Comparison of ENCODE assay signal across 8 mouse cellular contexts in genomic region chr1:180330707-180331545, GRCm38 (mm10). TPM values are rescaled to one million over a fixed set of nuclear protein-coding genes. Genes with fewer than 3 reads are reported as not detected.
DNase-seq lines count a peak whose midpoint lies in the region; ATAC-seq and TF ChIP-seq lines count a peak whose summit lies in the region.

No protein-coding gene starts in this region.

- peak overlapping the region; percentile 61 for H3K4me3 ChIP-seq in erythroblast, embryonic 14.5 days (replicated peaks)
- peak overlapping the region; percentile 85 for H3K4me3 ChIP-seq in embryonic facial prominence, embryonic 10.5 days
- H3K4me3 ChIP-seq in limb, embryonic 11.5 days (ENCODE audit: low read depth, low read length) = peak overlapping the region; percentile 74
- H3K4me3 ChIP-seq in midbrain, embryonic 16.5 days (ENCODE audit: low read depth, low read length) = peak overlapping the region; percentile 67
- H3K4me3 ChIP-seq in thymus, adult 2 months (ENCODE audit: control insufficient read depth, insufficient read depth, low read length) = peak overlapping the region; percentile 92

- H3K4me1 ChIP-seq in erythroblast, embryonic 14.5 days (ENCODE audit: control insufficient read depth) = peaks cover 34% of the 10 kb centered on the region
- H3K4me1 ChIP-seq in embryonic facial prominence, embryonic 10.5 days = peaks cover 66% of the 10 kb centered on the region
- peaks cover 20% of the 10 kb centered on the region for H3K4me1 ChIP-seq in limb, embryonic 11.5 days (ENCODE audit: control insufficient read depth, insufficient read depth, low read length)
- peaks cover 28% of the 10 kb centered on the region for H3K4me1 ChIP-seq in midbrain, embryonic 16.5 days (ENCODE audit: control insufficient read depth, insufficient read depth, low read length)
- peaks cover 38% of the 10 kb centered on the region for H3K4me1 ChIP-seq in thymus, adult 2 months (replicated peaks; ENCODE audit: control insufficient read depth, insufficient read depth, low read length)

- no peaks in the 10 kb centered on the region for H3K36me3 ChIP-seq in erythroblast, embryonic 14.5 days (ENCODE audit: control insufficient read depth)
- peaks cover 20% of the 10 kb centered on the region for H3K36me3 ChIP-seq in embryonic facial prominence, embryonic 10.5 days (replicated peaks)
- peaks cover 2% of the 10 kb centered on the region; the same call in 1 of the 2 replicates for H3K36me3 ChIP-seq in limb, embryonic 11.5 days (ENCODE audit: control insufficient read depth, insufficient read depth, low read length)
- no peaks in the 10 kb centered on the region for H3K36me3 ChIP-seq in midbrain, embryonic 16.5 days (ENCODE audit: control insufficient read depth, insufficient read depth, low read length)
- peaks cover 26% of the 10 kb centered on the region for H3K36me3 ChIP-seq in thymus, adult 2 months (ENCODE audit: control insufficient read depth, insufficient read depth, low read length)

- H3K4me2 ChIP-seq in limb, embryonic 11.5 days (ENCODE audit: low read depth, severe bottlenecking) = peak overlapping the region; percentile 99
- peak overlapping the region; percentile 100 for H3K4me2 ChIP-seq in midbrain, embryonic 16.5 days (ENCODE audit: low read length)

- 0 out of 2 replicates have a peak, but pooled peaks have one; percentile 16 for TF ChIP-seq CTCF in thymus, adult 2 months (IDR thresholded peaks at IDR 0.05; ENCODE audit: borderline replicate concordance, control insufficient read depth, extremely low read depth, insufficient read depth, low read length, poor library complexity)

- WGBS in embryonic facial prominence, embryonic 10.5 days = under 1% methylated on average over 58 of the region's 58 CpGs
- under 1% methylated on average over 56 of the region's 58 CpGs for WGBS in limb, embryonic 11.5 days
- WGBS in midbrain, embryonic 16.5 days = under 1% methylated on average over 58 of the region's 58 CpGs
- WGBS in thymus, adult 2 months = under 1% methylated on average over 58 of the region's 58 CpGs

- peak; percentile 41 for DNase-seq in ZHBTc4 (ENCODE audit: low read depth, low spot score)
- peak; percentile 78 for DNase-seq in embryonic facial prominence, embryonic 10.5 days (ENCODE audit: low spot score)
- DNase-seq in heart, postnatal 14 days = peak; percentile 62 to 63
- peak; percentile 71 for DNase-seq in limb, embryonic 11.5 days (ENCODE audit: low spot score)
- peak; percentile 59 for DNase-seq in thymus, adult 2 months

- intact Hi-C loops in heart, postnatal 14 days (cut with DNase I) = loop anchor here (5.0 kb wide), 2 partner anchors 36 to 91 kb away; no protein-coding TSS in a partner anchor

- peaks cover 60% of the 10 kb centered on the region for H3K27me3 ChIP-seq in erythroblast, embryonic 14.5 days (ENCODE audit: control insufficient read depth)
- peaks cover 43% of the 10 kb centered on the region for H3K27me3 ChIP-seq in embryonic facial prominence, embryonic 10.5 days (replicated peaks; ENCODE audit: low read depth, poor library complexity, severe bottlenecking)
- H3K27me3 ChIP-seq in limb, embryonic 11.5 days (ENCODE audit: control insufficient read depth, insufficient read depth, low read length) = 0 out of 2 replicates have a peak, but pooled peaks cover 5% of the 10 kb centered on the region
- H3K27me3 ChIP-seq in midbrain, embryonic 16.5 days (ENCODE audit: control insufficient read depth, insufficient read depth, low read depth, low read length) = peaks cover 19% of the 10 kb centered on the region
- H3K27me3 ChIP-seq in thymus, adult 2 months (ENCODE audit: control insufficient read depth, insufficient read depth, low read length) = no peaks in the 10 kb centered on the region

- TF ChIP-seq POLR2A in thymus, adult 2 months (IDR thresholded peaks at IDR 0.05; ENCODE audit: control insufficient read depth, extremely low read depth, insufficient read depth, low read length, poor library complexity) = no peak; the same call in 1 of the 2 replicates

- no peak for ATAC-seq in erythroblast, adult 5-6 weeks (replicated peaks; ENCODE audit: low FRiP score, poor library complexity, severe bottlenecking)
- ATAC-seq in limb, embryonic 11.5 days (ENCODE audit: insufficient number of reproducible peaks, low FRiP score, low TSS enrichment, low read depth) = peak; percentile 48
- peak; percentile 49 for ATAC-seq in midbrain, embryonic 16.5 days

- H3K9me3 ChIP-seq in erythroblast, embryonic 14.5 days (ENCODE audit: control insufficient read depth, low read length) = no peaks in the 10 kb centered on the region
- H3K9me3 ChIP-seq in embryonic facial prominence, embryonic 10.5 days = no peaks in the 10 kb centered on the region
- H3K9me3 ChIP-seq in limb, embryonic 11.5 days (ENCODE audit: control insufficient read depth, low read length) = no peaks in the 10 kb centered on the region
- no peaks in the 10 kb centered on the region for H3K9me3 ChIP-seq in midbrain, embryonic 16.5 days (replicated peaks; ENCODE audit: control insufficient read depth, low read length, poor library complexity, severe bottlenecking)

- H3K9ac ChIP-seq in limb, embryonic 11.5 days (ENCODE audit: low read length) = peak overlapping the region; percentile 93
- peak overlapping the region; percentile 79 for H3K9ac ChIP-seq in midbrain, embryonic 16.5 days (ENCODE audit: low read depth, low read length)

- H3K27ac ChIP-seq in embryonic facial prominence, embryonic 10.5 days (replicated peaks) = peak overlapping the region; percentile 92
- H3K27ac ChIP-seq in limb, embryonic 11.5 days (replicated peaks; ENCODE audit: low read depth, low read length) = peak overlapping the region; percentile 92
- H3K27ac ChIP-seq in midbrain, embryonic 16.5 days (ENCODE audit: low read length) = peak overlapping the region; percentile 75
- peak overlapping the region; percentile 98 for H3K27ac ChIP-seq in thymus, adult 2 months (ENCODE audit: control insufficient read depth, insufficient read depth, low read length)

RNA-seq across cellular contexts. Expression of gene Itpkb, which starts 0.6 kb away (rescaled TPM):
- 0.03 and 0.04 TPM in 2 replicates for polyA plus RNA-seq in erythroblast, embryonic 14.5 days (2012)
- 2.3 and 4.0 TPM in 2 replicates for total RNA-seq in erythroblast, adult 5-6 weeks (2015; ENCODE audit: low replicate concordance)
- 2.4 and 3.2 TPM in 2 replicates for total RNA-seq in erythroblast, adult 5-6 weeks (2017; ENCODE audit: low replicate concordance)
- 4.9 and 6.2 TPM in 2 replicates for polyA plus RNA-seq in embryonic facial prominence, embryonic 10.5 days (2016; fragmentation: Nextera tagmentation; extraction: Ambion mirVana)
- 10 to 100 TPM; 76.8 to 79.6 TPM for total RNA-seq in heart, postnatal 14 days (2021)
- 7.1 and 7.2 TPM in 2 replicates for polyA plus RNA-seq in limb, embryonic 11.5 days (2014; fragmentation: Nextera tagmentation; extraction: Ambion mirVana)
- 2.2 and 2.3 TPM in 2 replicates for polyA plus RNA-seq in midbrain, embryonic 16.5 days (2015; fragmentation: Nextera tagmentation; extraction: Ambion mirVana)
- 69.0 and 73.0 TPM in 2 replicates for polyA plus RNA-seq in thymus, adult 2 months (2012; rRNA removed)
